Mouse (Mus musculus) thymus, adult 2 months (tissue): Measurements from ENCODE around the gene Siglec1. TPM values are rescaled to one million over a fixed set of nuclear protein-coding genes. Genes with fewer than 3 reads are reported as not detected.

Source experiments
- DNase-seq: peaks from one replicate; pipeline ENCODE4 v3.0.0; 2021
- H3K27ac ChIP-seq: fragments of 200-500 bp; 2 replicates; pipeline ENCODE4 v1.5.1; 2012; ENCODE audit warnings: low read length, control low read depth; ENCODE audit not compliant: control insufficient read depth, insufficient read depth
- H3K27me3 ChIP-seq: fragments of 200-500 bp; 2 replicates; pipeline ENCODE4 v1.6.1; 2012; ENCODE audit warnings: mild to moderate bottlenecking, low read length, moderate library complexity, mixed read lengths; ENCODE audit not compliant: control insufficient read depth, insufficient read depth
- H3K36me3 ChIP-seq: fragments of 200-500 bp; 2 replicates; pipeline ENCODE4 v1.6.1; 2012; ENCODE audit warnings: mild to moderate bottlenecking, low read length, moderate library complexity; ENCODE audit not compliant: control insufficient read depth, insufficient read depth
- H3K4me1 ChIP-seq: fragments of 200-500 bp; replicated peaks from 2 replicates; pipeline ENCODE4 v1.6.1; 2012; ENCODE audit warnings: low read length; ENCODE audit not compliant: control insufficient read depth, insufficient read depth
- H3K4me3 ChIP-seq: fragments of 200-500 bp; 2 replicates; pipeline ENCODE4 v1.5.1; 2012; ENCODE audit warnings: mild to moderate bottlenecking, low read length, control low read depth, moderate library complexity; ENCODE audit not compliant: control insufficient read depth, insufficient read depth
- CTCF ChIP-seq: fragments of 200-500 bp; IDR thresholded peaks from 2 replicates; pipeline ENCODE4 v1.5.1; 2012; ENCODE audit warnings: mild to moderate bottlenecking, control low read depth, low read length, moderate library complexity, borderline replicate concordance; ENCODE audit not compliant: control insufficient read depth, poor library complexity, insufficient read depth; ENCODE audit errors: extremely low read depth
- POLR2A ChIP-seq: fragments of 200-500 bp; IDR thresholded peaks from 2 replicates; pipeline ENCODE4 v1.6.1; 2012; ENCODE audit warnings: mild to moderate bottlenecking, low read length, control low read depth, moderate library complexity; ENCODE audit not compliant: control insufficient read depth, poor library complexity, insufficient read depth; ENCODE audit errors: extremely low read depth
- WGBS: fragments of 180-500 bp; shearing (Covaris S2); methylation state at CpG from one replicate; pipeline ENCODE4 v1.1.7; 2018; 5-methylcytosine and 5-hydroxymethylcytosine counted together
- polyA plus RNA-seq: library from polyadenylated mRNA; depleted of rRNA; stranded (reverse); fragments of >200 nt; gene quantifications from 2 replicates; pipeline ENCODE4 v1.2.3, GENCODE M21; 2012

Siglec1 gene
- polyA plus RNA-seq, 1 experiment, result 10.4 TPM

DNA sequence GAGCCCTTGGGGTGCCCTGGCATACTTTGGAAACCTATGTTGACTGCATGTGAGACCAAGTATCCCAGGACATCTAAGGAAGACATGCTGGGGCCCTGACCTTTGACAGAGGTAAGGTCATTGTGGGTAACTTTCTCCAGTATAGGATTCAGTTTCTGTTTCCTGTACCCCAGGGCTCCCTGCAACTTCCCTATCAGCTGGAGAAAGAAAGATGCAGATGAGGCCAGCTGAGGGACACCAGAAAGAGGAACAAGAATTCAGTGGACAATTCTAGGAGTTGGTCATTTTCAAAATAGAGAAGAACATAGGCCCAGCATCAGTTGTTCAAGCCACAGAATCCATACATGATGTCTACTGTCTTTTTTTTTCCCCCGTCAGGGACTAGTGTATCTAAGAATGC is 3.1 kb upstream of the Siglec1 start:
- TF ChIP-seq POLR2A (no peak), CTCF (no peak)
- Histone ChIP-seq H3K27ac (no peak overlapping the region), H3K27me3 (no peaks in the 10 kb centered on the region), H3K36me3 (no peaks in the 10 kb centered on the region), H3K4me1 (no peaks in the 10 kb centered on the region), H3K4me3 (no peak overlapping the region)
- 86% methylated on average over 1 of the region's 1 CpGs for WGBS
- DNase-seq, result no peak

DNA sequence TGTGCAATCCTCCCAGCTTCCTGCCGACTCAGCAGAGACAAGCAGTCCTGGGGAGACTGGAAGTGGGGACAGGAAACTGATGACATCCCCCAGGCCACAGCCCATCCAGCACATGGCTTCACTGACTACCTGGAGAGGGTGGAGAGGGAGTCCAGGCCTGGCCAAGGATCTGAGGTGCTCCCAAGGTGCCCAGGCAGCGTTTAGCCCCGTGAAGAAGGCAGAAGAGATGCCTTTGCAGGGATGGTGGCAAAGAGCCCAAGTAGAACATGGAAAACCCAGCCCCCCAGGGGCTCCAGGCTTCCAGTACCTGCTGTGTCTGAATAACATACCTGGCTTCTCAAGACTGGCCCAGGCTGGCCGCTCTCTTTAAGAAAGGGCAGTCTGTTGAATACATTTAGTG is 2.0 kb upstream of the Siglec1 start:
- WGBS, result 88% methylated on average over 4 of the region's 4 CpGs
- Histone ChIP-seq H3K4me3 (no peak overlapping the region), H3K27me3 (no peaks in the 10 kb centered on the region), H3K4me1 (no peaks in the 10 kb centered on the region), H3K27ac (no peak overlapping the region), H3K36me3 (no peaks in the 10 kb centered on the region)
- no peak for DNase-seq
- TF ChIP-seq CTCF (no peak), POLR2A (no peak)

DNA sequence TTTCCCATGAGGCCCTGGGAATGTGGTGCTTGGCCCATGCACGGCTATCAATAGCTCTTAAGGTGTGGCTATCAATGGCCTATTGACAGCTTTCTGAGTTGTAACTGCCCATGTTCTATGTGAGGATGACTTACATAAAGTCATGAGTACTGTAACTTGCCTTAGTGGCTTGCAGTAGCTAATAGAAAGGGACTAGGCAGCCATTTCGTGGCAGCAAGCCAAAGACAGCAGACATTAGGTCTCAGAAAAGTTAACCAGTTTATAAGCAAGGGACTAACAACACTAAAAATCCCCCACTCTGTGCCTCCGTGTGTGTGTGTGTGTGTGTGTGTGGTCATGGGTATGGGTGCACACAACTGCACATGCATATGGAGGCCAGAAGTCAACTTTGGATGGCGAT is 2.4 kb downstream of the Siglec1 start:
- WGBS, result 96% methylated on average over 4 of the region's 4 CpGs
- H3K4me1 ChIP-seq, result no peaks in the 10 kb centered on the region
- H3K27me3 ChIP-seq, result no peaks in the 10 kb centered on the region

DNA sequence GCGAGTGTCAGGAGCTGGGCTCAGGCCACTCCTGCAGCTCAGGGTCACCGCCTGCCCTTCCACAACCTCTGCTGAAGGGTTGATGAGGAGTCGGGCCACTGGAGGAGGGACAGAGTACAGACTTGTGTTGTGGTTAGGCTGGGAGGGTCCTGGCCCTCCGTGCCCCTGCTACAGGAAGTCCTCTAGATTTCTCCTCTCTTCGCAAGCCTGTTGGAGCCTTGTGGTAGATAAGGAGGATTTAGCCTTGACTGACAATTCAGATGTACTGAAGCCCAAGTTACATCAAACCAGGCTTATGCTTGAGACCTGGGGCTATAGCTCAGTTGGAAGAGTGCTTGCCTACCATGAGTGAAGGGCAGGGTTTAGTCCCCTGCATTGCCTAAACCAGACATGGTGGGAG is 6.1 kb downstream of the Siglec1 start:
- Histone ChIP-seq H3K36me3 (no peaks in the 10 kb centered on the region), H3K27me3 (no peaks in the 10 kb centered on the region), H3K27ac (no peak overlapping the region), H3K4me3 (no peak overlapping the region), H3K4me1 (no peaks in the 10 kb centered on the region)
- TF ChIP-seq POLR2A (no peak), CTCF (no peak)
- WGBS, result 25% methylated on average over 5 of the region's 5 CpGs
- no peak for DNase-seq

More for the DNA sequence above, 2.4 kb downstream of the Siglec1 start:
- H3K36me3 ChIP-seq, result no peaks in the 10 kb centered on the region
- H3K27ac ChIP-seq, result no peak overlapping the region
- no peak for DNase-seq
- no peak overlapping the region for H3K4me3 ChIP-seq
- TF ChIP-seq CTCF, result no peak
- TF ChIP-seq POLR2A, result no peak

DNA sequence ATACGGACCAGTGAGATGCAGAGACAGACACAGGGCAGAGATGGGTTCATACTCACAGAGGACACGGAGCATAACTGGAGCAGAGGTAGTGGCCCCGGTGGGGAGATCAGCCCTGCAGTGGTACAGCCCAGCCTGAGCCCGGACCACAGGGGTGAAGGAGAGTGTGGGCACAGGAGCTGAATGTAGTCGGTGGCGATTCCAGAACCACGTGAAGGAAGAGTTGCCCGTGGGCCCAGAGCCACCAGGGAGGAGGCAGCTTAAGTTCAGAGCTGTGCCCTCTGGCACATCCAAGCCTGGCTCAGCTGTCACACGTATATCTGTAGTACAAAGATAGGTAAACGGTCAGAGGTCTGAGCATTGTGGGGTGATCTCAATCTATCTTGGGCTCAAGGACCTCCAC is 14.0 kb downstream of the Siglec1 start:
- H3K4me1 ChIP-seq, result no peaks in the 10 kb centered on the region
- no peak overlapping the region for H3K27ac ChIP-seq
- no peaks in the 10 kb centered on the region for H3K27me3 ChIP-seq
- WGBS, result 92% methylated on average over 10 of the region's 10 CpGs
- no peaks in the 10 kb centered on the region for H3K36me3 ChIP-seq
- no peak for DNase-seq
- no peak for TF ChIP-seq POLR2A
- no peak overlapping the region for H3K4me3 ChIP-seq

DNA sequence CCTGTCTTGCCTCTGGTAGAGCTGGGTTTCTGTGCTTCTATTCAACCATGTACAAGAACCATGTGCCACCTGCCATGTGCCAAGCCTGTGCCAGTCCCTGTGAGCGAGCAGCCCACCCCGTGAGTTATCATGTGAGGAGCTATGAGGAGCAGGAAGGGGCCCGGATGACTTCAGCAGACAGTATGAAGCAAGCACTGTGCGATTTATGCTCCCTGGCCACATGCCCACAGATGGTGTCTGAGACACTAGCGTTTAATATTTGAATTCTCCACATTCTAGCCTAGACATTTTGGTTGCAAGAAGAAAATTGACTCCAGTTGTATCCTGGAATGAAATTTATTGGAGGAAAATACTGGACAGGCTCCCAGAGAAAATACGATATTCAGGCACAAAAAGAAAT is 19.1 kb downstream of the Siglec1 start:
- WGBS, result 62% methylated on average over 6 of the region's 6 CpGs
- TF ChIP-seq CTCF (no peak), POLR2A (no peak)
- no peak for DNase-seq
- Histone ChIP-seq H3K36me3 (no peaks in the 10 kb centered on the region), H3K4me1 (no peaks in the 10 kb centered on the region), H3K27ac (no peak overlapping the region), H3K4me3 (no peak overlapping the region), H3K27me3 (no peaks in the 10 kb centered on the region; the same call in 1 of the 2 replicates)

DNA sequence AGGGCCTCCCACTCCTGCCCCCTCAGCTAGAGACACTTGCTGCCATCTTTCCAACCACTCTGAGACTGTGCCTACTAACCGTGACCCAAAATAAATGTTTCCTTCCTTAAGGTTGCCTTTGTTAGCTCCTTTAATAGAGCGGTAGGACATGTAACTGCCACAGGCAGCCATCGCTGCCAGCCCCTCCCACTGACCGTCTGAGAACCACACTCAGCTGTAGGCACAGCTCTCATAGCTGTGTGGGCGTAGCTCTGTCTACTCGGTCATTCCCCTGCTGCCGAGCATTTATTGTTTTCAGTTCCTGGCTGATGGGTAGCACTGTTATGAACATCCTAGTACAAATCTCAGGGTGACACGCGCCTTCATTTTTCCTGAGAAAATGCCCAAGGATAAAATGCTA is 20.2 kb downstream of the Siglec1 start:
- Histone ChIP-seq H3K36me3 (no peaks in the 10 kb centered on the region), H3K4me1 (no peaks in the 10 kb centered on the region), H3K4me3 (no peak overlapping the region), H3K27me3 (no peaks in the 10 kb centered on the region; the same call in 1 of the 2 replicates), H3K27ac (no peak overlapping the region)
- no peak for TF ChIP-seq POLR2A
- TF ChIP-seq CTCF, result no peak
- WGBS, result 62% methylated on average over 9 of the region's 9 CpGs
- no peak for DNase-seq
